Mouse (Mus musculus): ENCODE measurements around the gene Rimbp2. TPM values are rescaled to one million over a fixed set of nuclear protein-coding genes. Genes with fewer than 3 reads are reported as not detected.

Gene Rimbp2
- total and polyA plus RNA-seq, 3 experiments: not detected

DNA sequence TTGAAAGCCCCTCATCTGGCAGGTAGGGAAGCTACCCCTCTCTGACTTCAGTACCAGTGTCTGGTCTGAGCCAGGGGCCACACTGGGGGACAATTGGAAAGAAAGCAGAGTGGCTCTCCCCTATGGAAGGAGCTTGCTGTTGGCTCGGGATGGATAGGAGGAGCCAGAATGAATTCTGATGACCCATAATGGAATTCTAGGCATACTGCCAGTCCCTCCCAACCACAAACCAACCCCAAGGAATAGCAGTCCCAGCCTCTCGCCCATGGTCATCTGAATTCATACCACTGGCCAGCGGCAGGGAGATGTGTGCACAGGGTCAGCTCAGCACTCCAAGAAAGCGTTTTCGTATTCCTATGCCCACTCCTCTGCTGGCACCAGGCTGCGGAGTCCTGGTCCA is 141.9 kb downstream of the Rimbp2 start:
- no peaks in the 10 kb centered on the region for H3K9me3 ChIP-seq (replicated peaks; ENCODE audit: insufficient read depth, low read length)
- no peak overlapping the region for H3K9ac ChIP-seq (ENCODE audit: control insufficient read depth, low read depth, low read length, poor library complexity, severe bottlenecking)
- H3K79me2 ChIP-seq (ENCODE audit: control insufficient read depth, insufficient read depth, low read length, poor library complexity): no peaks in the 10 kb centered on the region
- no peaks in the 10 kb centered on the region for H3K36me3 ChIP-seq (ENCODE audit: control insufficient read depth in 1 of 2, insufficient read depth in 2 of 2, low read length in 2 of 2)
- no peaks in the 10 kb centered on the region for H3K27me3 ChIP-seq (ENCODE audit: control insufficient read depth in 1 of 2, insufficient read depth in 2 of 2, low read length in 2 of 2)
- DNase-seq (ENCODE audit: low read depth, low spot score): no peak
- H3K27ac ChIP-seq (ENCODE audit: control insufficient read depth, low read depth, low read length): no peak overlapping the region
- H3K4me1 ChIP-seq (ENCODE audit: control insufficient read depth in 1 of 2, insufficient read depth in 2 of 2, low read length in 2 of 2): no peaks in the 10 kb centered on the region
- H3K4me3 ChIP-seq (ENCODE audit: control insufficient read depth in 1 of 2, insufficient read depth in 1 of 2, low read depth in 2 of 2, low read length in 2 of 2): no peak overlapping the region
- TF ChIP-seq ZKSCAN1 (IDR thresholded peaks at IDR 0.05; ENCODE audit: low read depth, low read length): no peak
- TF ChIP-seq TCF12 (IDR thresholded peaks at IDR 0.05; ENCODE audit: low read depth, low read length): no peak
- no peak for TF ChIP-seq NRF1 (IDR thresholded peaks at IDR 0.05; ENCODE audit: insufficient read depth, low read depth, low read length, poor library complexity, severe bottlenecking)

DNA sequence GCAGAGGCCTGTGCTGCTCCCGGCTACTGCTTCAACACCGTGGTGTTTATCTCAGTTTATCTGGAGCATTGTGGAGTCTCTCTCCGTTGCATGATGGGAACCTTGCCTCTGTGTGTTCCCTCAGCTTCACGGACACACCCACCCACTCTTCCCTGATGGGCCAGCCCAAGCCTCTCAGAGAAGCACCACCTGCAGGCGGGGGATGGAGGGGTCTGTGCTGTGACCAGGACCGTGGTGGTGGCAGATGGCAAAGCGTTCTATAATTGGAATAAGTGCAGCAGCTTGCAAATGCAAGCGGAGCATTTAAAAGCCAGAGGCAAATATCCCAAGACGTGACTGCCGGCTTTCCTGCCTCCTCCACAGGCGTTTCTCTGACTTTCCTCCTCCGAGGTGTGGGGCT is 143.3 kb downstream of the Rimbp2 start:
- Histone ChIP-seq H3K4me3 (ENCODE audit: control insufficient read depth in 1 of 2, insufficient read depth in 1 of 2, low read depth in 2 of 2, low read length in 2 of 2) (no peak overlapping the region), H3K27me3 (ENCODE audit: control insufficient read depth in 1 of 2, insufficient read depth in 2 of 2, low read length in 2 of 2) (no peaks in the 10 kb centered on the region), H3K9ac (ENCODE audit: control insufficient read depth, low read depth, low read length, poor library complexity, severe bottlenecking) (no peak overlapping the region), H3K79me2 (ENCODE audit: control insufficient read depth, insufficient read depth, low read length, poor library complexity) (no peaks in the 10 kb centered on the region), H3K36me3 (ENCODE audit: control insufficient read depth in 1 of 2, insufficient read depth in 2 of 2, low read length in 2 of 2) (no peaks in the 10 kb centered on the region), H3K9me3 (replicated peaks; ENCODE audit: insufficient read depth, low read length) (no peaks in the 10 kb centered on the region), H3K4me1 (ENCODE audit: control insufficient read depth in 1 of 2, insufficient read depth in 2 of 2, low read length in 2 of 2) (no peaks in the 10 kb centered on the region), H3K27ac (ENCODE audit: control insufficient read depth, low read depth, low read length) (no peak overlapping the region)
- no peak for DNase-seq (ENCODE audit: low read depth, low spot score)
- no peak for TF ChIP-seq JUND (IDR thresholded peaks at IDR 0.05; ENCODE audit: low read depth, low read length)
- TF ChIP-seq MYB (IDR thresholded peaks at IDR 0.05; ENCODE audit: low read depth, low read length): no peak
- no peak for TF ChIP-seq ETS1 (IDR thresholded peaks at IDR 0.05; ENCODE audit: low read depth, low read length)
- no peak for TF ChIP-seq TCF12 (IDR thresholded peaks at IDR 0.05; ENCODE audit: low read depth, low read length)
- TF ChIP-seq E2F4 (IDR thresholded peaks at IDR 0.05; ENCODE audit: borderline replicate concordance, low read depth, low read length): no peak

DNA sequence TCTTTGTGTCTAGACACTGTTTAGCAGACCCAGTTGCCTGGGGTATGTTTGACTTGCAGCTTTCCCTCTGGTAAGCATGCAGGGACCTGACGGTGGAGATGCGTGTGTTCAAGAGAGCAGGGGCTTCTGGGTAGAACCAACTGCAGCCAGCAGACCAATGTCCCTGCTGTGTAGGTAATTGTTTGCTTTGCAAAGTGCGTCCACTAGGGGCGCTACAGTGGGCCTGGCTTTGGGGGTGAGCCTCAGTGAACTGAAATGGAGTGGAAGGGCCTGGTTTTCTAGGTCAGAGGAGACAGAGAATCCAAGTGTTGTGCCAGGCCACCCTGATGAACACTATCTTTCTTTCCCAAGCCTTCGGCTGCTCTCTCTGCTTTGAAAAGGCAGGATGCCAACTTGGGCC is 143.9 kb downstream of the Rimbp2 start:
- Histone ChIP-seq H3K9me3 (replicated peaks; ENCODE audit: insufficient read depth, low read length) (no peaks in the 10 kb centered on the region), H3K9ac (ENCODE audit: control insufficient read depth, low read depth, low read length, poor library complexity, severe bottlenecking) (no peak overlapping the region), H3K4me3 (ENCODE audit: control insufficient read depth in 1 of 2, insufficient read depth in 1 of 2, low read depth in 2 of 2, low read length in 2 of 2) (no peak overlapping the region), H3K4me1 (ENCODE audit: control insufficient read depth in 1 of 2, insufficient read depth in 2 of 2, low read length in 2 of 2) (no peaks in the 10 kb centered on the region), H3K36me3 (ENCODE audit: control insufficient read depth in 1 of 2, insufficient read depth in 2 of 2, low read length in 2 of 2) (no peaks in the 10 kb centered on the region), H3K79me2 (ENCODE audit: control insufficient read depth, insufficient read depth, low read length, poor library complexity) (no peaks in the 10 kb centered on the region), H3K27ac (ENCODE audit: control insufficient read depth, low read depth, low read length) (no peak overlapping the region), H3K27me3 (ENCODE audit: control insufficient read depth in 1 of 2, insufficient read depth in 2 of 2, low read length in 2 of 2) (no peaks in the 10 kb centered on the region)
- DNase-seq (ENCODE audit: low read depth, low spot score): no peak
- TF ChIP-seq SMC3 (IDR thresholded peaks at IDR 0.05; ENCODE audit: low read depth, low read length) (no peak), CTCF (IDR thresholded peaks at IDR 0.05 in 2 of 3, conservative IDR thresholded peaks at IDR 0.05 in 1 of 3; ENCODE audit: control insufficient read depth in 1 of 3, insufficient read depth in 1 of 3, low read depth in 2 of 3, low read length in 3 of 3, poor library complexity in 1 of 3, severe bottlenecking in 1 of 3) (peak in 2 of 3 experiments; percentile 5 to 18; a peak in 2 of 6 replicates)

Data from MEL (cell line).